Mouse (Mus musculus): ENCODE measurements around the gene Fcgr3. TPM values are rescaled to one million over a fixed set of nuclear protein-coding genes. Genes with fewer than 3 reads are reported as not detected.
A peak's percentile ranks its signal among the peaks of the same experiment; 100 is the strongest.
"Not testable (repeated sequence)": the region's sequence is repeated elsewhere in the genome, so short reads cannot be mapped to it uniquely, and the experiment has no call there.

Fcgr3 gene
- polyA plus RNA-seq, 1 experiment from 2014 or later: 5.3 TPM

DNA sequence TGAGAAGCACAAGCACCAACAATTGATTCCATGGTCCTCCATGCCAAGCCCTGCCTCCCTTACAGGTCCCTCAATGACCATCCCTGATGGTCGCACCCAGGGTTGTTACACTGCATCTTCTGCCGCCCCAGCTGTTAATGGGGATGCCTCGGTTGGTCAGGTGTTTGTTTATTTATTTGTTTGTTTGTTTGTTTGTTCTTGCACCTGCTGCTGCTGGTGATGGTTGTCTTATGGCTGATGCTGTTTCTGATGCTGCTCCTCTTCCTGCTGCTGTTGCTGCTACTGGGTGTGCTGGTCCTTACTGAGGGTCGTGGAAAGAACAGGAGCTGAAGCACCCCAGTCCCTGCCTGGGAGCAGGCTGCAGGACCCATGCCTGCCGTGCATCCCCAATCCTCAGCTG is 3.2 kb upstream of the Fcgr3 start:
- not testable (repeated sequence) for H3K4me1 ChIP-seq (replicated peaks); H3K27ac ChIP-seq; H3K36me3 ChIP-seq; H3K9ac ChIP-seq (replicated peaks); H3K4me2 ChIP-seq; H3K4me3 ChIP-seq (replicated peaks); ATAC-seq (ENCODE audit: insufficient number of reproducible peaks, insufficient read depth, low FRiP score, low TSS enrichment, low read depth); H3K9me3 ChIP-seq
- peaks cover 53% of the 10 kb centered on the region for H3K27me3 ChIP-seq
- WGBS: 38% methylated on average over 5 of the region's 5 CpGs

DNA sequence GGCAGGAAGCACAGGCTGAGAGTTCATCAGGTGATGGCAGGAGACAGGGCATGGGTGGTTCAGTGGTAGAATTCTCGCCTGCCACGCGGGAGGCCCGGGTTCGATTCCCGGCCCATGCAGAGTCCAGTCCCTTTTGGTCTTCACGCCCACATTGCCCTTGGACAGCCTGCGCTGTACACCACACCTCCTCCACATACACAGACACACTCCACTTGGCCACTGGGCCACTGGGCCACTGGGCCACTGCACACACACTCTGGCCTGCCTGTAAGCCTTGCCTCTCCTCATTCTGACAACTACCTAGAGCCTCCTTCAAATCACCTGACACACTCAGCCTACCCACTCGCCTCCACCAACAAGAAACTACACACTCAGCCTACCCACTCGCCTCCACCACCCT is 1.8 kb upstream of the Fcgr3 start:
- peaks cover 57% of the 10 kb centered on the region for H3K27me3 ChIP-seq
- 25% methylated on average over 3 of the region's 10 CpGs for WGBS
- not testable (repeated sequence) for H3K4me2 ChIP-seq; H3K4me3 ChIP-seq (replicated peaks); H3K9me3 ChIP-seq; H3K9ac ChIP-seq (replicated peaks); H3K36me3 ChIP-seq; H3K27ac ChIP-seq; H3K4me1 ChIP-seq (replicated peaks)
- peak; percentile 19; the same call in 1 of the 2 replicates for ATAC-seq (ENCODE audit: insufficient number of reproducible peaks, insufficient read depth, low FRiP score, low TSS enrichment, low read depth)

DNA sequence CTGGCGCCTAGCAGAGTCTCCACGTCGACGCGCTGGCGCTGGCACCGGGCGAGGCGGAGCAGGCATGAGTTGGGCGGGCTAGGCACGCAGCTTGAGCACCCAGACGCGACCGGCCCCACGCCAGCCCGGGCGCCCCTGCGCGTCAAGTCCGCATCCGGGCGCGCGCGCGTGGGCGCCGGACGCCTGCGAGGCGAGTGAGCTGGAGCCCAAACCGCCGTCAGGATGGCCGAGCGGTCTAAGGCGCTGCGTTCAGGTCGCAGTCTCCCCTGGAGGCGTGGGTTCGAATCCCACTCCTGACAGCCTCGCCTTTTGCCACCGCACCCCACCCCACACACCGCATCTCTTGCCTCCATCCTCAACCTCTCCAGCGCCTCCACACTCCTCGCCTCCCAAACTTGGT is 1.0 kb upstream of the Fcgr3 start:
- not testable (repeated sequence) for H3K36me3 ChIP-seq; H3K9me3 ChIP-seq; H3K4me1 ChIP-seq (replicated peaks); H3K9ac ChIP-seq (replicated peaks); H3K27ac ChIP-seq
- H3K4me2 ChIP-seq: peak overlapping the region; percentile 49
- WGBS: 5% methylated on average over 31 of the region's 45 CpGs
- ATAC-seq (ENCODE audit: insufficient number of reproducible peaks, insufficient read depth, low FRiP score, low TSS enrichment, low read depth): peak; percentile 1; the same call in 1 of the 2 replicates
- H3K4me3 ChIP-seq (replicated peaks): peak overlapping the region; percentile 38
- H3K27me3 ChIP-seq: peaks cover 50% of the 10 kb centered on the region

DNA sequence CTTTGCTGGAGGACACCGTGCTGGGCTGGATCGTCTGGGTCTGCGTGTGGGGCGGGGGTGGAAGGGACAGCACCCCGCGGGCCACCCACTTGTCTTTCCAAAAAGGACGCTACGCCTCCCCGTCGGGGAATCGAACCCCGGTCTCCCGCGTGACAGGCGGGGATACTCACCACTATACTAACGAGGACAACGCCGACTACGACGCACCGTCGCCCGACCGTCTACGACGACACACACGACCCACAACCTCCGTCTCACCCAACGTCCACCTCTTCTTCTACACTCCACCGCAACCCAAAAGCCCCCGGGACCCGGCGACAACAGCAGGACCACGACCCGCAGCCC is 480 bp upstream of the Fcgr3 start:
- H3K4me3 ChIP-seq (replicated peaks): peak overlapping the region; percentile 39
- H3K36me3 ChIP-seq; H3K9me3 ChIP-seq; H3K27ac ChIP-seq; H3K9ac ChIP-seq (replicated peaks); H3K4me1 ChIP-seq (replicated peaks): not testable (repeated sequence)
- peaks cover 53% of the 10 kb centered on the region for H3K27me3 ChIP-seq
- ATAC-seq (ENCODE audit: insufficient number of reproducible peaks, insufficient read depth, low FRiP score, low TSS enrichment, low read depth): peak; percentile 18
- peak overlapping the region; percentile 53 for H3K4me2 ChIP-seq
- WGBS: under 1% methylated on average over 25 of the region's 35 CpGs

DNA sequence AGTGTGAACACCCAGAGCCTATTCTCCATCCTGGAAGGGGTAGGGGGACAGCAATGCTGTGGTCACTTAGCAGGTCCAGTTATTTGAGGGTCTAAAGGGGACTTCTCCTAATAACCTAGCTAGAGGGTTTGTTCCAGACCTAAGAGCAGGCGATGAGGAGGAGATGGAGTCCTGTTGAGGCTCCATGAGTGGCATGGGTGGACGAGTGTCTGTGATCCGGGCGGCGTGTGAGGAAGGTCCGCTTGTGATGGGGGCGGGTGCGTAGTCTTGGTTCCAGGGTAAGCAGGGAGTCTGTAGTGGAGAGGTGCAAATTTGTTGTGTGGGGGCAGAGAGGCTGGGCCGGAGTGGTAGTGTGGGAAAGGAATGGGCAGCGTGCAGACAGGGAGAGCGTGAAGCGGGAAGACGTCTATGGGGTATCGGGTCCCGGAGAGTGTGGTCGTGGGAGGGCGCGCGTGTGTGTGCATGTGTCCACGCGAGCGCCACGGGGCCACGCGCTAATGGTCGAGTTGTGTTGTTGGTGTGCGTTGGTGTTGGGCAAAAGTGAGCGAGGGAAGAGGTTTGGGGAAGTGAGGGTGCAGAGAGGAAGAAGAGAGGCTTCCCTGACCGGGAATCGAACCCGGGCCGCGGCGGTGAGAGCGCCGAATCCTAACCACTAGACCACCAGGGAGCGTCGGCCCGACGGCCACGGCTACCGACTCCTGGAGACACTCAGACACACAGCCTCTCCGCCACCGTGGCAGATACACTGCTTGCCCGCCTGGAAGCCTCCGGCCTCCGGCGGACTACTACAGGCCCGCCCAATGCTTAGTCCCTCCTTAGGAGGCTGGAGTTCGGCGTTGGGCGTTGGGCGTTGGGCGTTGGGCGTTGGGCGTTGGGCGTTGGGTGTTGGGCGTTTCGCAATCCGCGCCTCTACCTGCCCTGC is 905 bp downstream of the Fcgr3 start:
- Histone ChIP-seq H3K9ac (replicated peaks) (peak overlapping the region; percentile 31), H3K27me3 (peaks cover 45% of the 10 kb centered on the region), H3K4me3 (replicated peaks) (peak overlapping the region; percentile 41), H3K4me2 (peak overlapping the region; percentile 53)
- not testable (repeated sequence) for H3K27ac ChIP-seq; H3K9me3 ChIP-seq; H3K36me3 ChIP-seq; H3K4me1 ChIP-seq (replicated peaks)
- 9% methylated on average over 41 of the region's 61 CpGs for WGBS
- ATAC-seq (ENCODE audit: insufficient number of reproducible peaks, insufficient read depth, low FRiP score, low TSS enrichment, low read depth): peak; percentile 64

DNA sequence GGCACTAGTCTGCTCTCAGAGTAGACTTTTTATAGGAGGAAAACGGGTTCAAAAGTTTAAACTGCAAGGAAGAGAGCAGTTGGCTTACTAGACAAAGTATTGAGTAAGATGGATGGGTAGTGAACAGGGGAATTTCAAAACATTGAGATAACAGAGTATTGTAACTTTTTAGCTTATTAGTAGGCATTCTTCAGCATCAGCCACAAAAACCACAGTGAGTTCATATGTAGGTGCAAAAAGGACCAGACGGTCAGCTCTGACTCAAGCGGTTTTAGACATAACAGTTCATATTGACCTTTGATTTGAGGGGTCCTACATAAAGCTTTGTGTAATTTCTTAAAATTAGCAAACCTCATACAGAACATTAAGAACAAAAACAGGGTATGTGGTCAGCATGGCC is 3.2 kb downstream of the Fcgr3 start:
- Histone ChIP-seq H3K4me3 (replicated peaks) (no peak overlapping the region), H3K27ac (no peak overlapping the region), H3K27me3 (peaks cover 38% of the 10 kb centered on the region), H3K4me1 (replicated peaks) (peaks cover 3% of the 10 kb centered on the region), H3K36me3 (no peaks in the 10 kb centered on the region), H3K4me2 (no peak overlapping the region), H3K9me3 (peaks cover 3% of the 10 kb centered on the region; the same call in 1 of the 2 replicates), H3K9ac (replicated peaks) (no peak overlapping the region)
- no peak for ATAC-seq (ENCODE audit: insufficient number of reproducible peaks, insufficient read depth, low FRiP score, low TSS enrichment, low read depth)
- WGBS: 88% methylated on average over 3 of the region's 3 CpGs

DNA sequence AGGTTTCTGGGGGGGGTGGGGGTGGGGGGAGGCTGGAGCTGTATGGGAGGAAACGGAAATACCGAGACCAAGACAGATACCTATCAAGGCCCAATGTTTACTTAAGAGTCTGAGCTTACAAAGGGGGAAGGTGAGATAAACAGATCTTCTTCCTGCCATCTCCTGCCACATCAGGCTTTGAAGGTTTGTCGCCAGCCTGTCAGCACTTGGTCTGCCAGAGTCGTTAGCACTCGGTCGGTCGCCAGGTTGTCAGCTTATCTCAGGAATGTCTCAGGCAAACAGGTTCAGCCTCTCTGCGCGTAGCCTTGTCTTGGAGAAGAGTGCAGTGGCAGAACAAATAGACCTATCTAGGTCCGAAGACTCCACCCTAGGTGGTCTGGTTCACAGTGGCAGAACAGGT is 4.3 kb downstream of the Fcgr3 start:
- H3K9me3 ChIP-seq: peaks cover 3% of the 10 kb centered on the region; the same call in 1 of the 2 replicates
- H3K36me3 ChIP-seq: no peaks in the 10 kb centered on the region
- ATAC-seq (ENCODE audit: insufficient number of reproducible peaks, insufficient read depth, low FRiP score, low TSS enrichment, low read depth): no peak
- peaks cover 3% of the 10 kb centered on the region for H3K4me1 ChIP-seq (replicated peaks)
- H3K4me2 ChIP-seq: no peak overlapping the region
- peaks cover 29% of the 10 kb centered on the region for H3K27me3 ChIP-seq
- H3K9ac ChIP-seq (replicated peaks): no peak overlapping the region
- 32% methylated on average over 10 of the region's 10 CpGs for WGBS
- no peak overlapping the region for H3K4me3 ChIP-seq (replicated peaks)
- no peak overlapping the region for H3K27ac ChIP-seq

DNA sequence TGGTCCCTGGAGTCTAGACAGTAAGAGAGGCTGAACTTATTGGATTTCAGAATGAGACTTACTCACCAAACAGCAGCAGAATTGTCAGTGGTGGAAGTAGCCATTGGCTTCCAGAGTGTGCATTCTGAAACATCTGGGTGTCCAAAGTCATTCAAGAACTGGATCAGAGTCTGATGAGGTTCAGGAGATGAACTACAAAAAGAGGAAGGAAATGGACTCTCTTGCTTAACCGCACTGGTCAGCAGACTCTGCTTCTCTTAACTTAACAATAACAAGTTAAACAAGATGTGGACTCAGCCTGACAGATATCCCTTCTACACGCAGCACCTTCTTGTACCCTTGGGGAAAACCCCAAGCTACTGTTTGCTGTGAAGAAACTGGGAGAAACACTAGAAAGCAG is 5.5 kb downstream of the Fcgr3 start:
- H3K4me1 ChIP-seq (replicated peaks): no peaks in the 10 kb centered on the region
- 92% methylated on average over 2 of the region's 2 CpGs for WGBS

DNA sequence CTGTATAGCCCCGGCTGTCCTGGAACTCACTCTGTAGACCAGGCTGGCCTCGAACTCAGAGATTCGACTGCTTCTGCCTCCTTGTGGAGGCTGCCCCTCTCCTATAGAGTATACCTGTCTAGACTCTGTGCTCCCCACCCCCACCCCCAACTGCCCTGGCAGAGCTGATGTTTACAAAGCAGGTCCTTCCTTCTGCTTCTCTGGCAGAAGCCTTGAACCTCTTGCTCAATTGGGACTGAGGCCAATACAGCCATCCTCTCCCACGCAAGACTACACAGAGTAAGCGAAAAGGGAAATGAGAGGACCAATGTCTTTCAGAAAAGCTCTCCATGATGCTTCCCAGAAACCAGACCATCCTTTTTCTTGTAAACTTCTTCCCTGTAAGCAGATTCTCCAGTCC is 7.5 kb downstream of the Fcgr3 start:
- ATAC-seq (ENCODE audit: insufficient number of reproducible peaks, insufficient read depth, low FRiP score, low TSS enrichment, low read depth): no peak
- 92% methylated on average over 5 of the region's 5 CpGs for WGBS

More for the DNA sequence above, 5.5 kb downstream of the Fcgr3 start:
- Histone ChIP-seq H3K4me3 (replicated peaks) (no peak overlapping the region), H3K36me3 (no peaks in the 10 kb centered on the region), H3K9ac (replicated peaks) (no peak overlapping the region), H3K27me3 (peaks cover 19% of the 10 kb centered on the region), H3K27ac (no peak overlapping the region), H3K4me2 (no peak overlapping the region), H3K9me3 (no peaks in the 10 kb centered on the region)
- ATAC-seq (ENCODE audit: insufficient number of reproducible peaks, insufficient read depth, low FRiP score, low TSS enrichment, low read depth): no peak

DNA sequence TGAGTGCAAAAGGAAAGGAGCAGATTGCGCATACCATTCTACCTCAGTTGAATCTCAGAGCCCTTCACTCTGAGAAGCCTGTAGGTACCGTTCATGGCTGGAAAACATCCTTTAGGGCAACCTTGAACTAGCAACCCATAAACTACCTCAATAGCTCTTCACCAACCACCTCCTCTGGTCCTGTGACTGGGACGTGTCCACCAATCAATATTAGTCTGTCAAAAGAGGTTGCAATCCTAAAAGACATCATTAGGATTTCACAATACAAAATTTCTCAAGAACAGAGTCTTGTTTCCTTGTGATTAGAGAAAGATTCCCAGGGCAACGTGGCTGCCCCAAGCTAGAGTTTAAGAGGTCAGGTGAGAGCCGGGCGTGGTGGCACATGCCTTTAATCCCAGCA is 11.4 kb downstream of the Fcgr3 start:
- Histone ChIP-seq H3K4me2 (no peak overlapping the region), H3K9me3 (no peaks in the 10 kb centered on the region), H3K9ac (replicated peaks) (no peak overlapping the region), H3K27ac (no peak overlapping the region), H3K4me1 (replicated peaks) (no peaks in the 10 kb centered on the region), H3K36me3 (no peaks in the 10 kb centered on the region), H3K4me3 (replicated peaks) (no peak overlapping the region), H3K27me3 (no peaks in the 10 kb centered on the region; the same call in 1 of the 2 replicates)
- ATAC-seq (ENCODE audit: insufficient number of reproducible peaks, insufficient read depth, low FRiP score, low TSS enrichment, low read depth): no peak
- WGBS: 86% methylated on average over 6 of the region's 6 CpGs

More for the DNA sequence above, 7.5 kb downstream of the Fcgr3 start:
- Histone ChIP-seq H3K9ac (replicated peaks) (no peak overlapping the region), H3K4me2 (no peak overlapping the region), H3K36me3 (no peaks in the 10 kb centered on the region), H3K4me3 (replicated peaks) (no peak overlapping the region), H3K4me1 (replicated peaks) (no peaks in the 10 kb centered on the region), H3K9me3 (no peaks in the 10 kb centered on the region), H3K27ac (no peak overlapping the region), H3K27me3 (0 out of 2 replicates have a peak, but pooled peaks cover 5% of the 10 kb centered on the region)

DNA sequence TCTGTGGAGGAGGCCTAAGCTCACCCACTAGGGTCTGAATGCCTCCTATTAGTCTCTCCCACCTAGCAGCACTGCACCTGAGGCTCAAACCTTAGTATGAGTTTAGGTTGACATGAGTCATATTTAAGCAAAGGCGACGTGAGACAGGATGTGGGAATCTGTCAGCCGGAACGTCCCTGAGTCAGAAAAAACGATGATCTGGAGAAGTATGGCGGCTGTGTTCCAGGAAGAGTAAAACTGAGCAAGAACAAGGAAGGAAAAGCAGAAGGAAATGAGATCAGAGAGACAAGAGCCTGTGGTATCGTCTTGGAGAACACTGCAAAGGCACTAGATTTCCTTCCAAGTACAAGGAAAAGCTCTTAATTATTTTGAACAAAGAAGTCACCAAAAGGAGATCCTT is 14.0 kb downstream of the Fcgr3 start:
- Histone ChIP-seq H3K9me3 (no peaks in the 10 kb centered on the region), H3K27ac (no peak overlapping the region), H3K4me2 (no peak overlapping the region), H3K36me3 (no peaks in the 10 kb centered on the region), H3K4me3 (replicated peaks) (no peak overlapping the region), H3K27me3 (no peaks in the 10 kb centered on the region; the same call in 1 of the 2 replicates), H3K4me1 (replicated peaks) (no peaks in the 10 kb centered on the region), H3K9ac (replicated peaks) (no peak overlapping the region)
- ATAC-seq (ENCODE audit: insufficient number of reproducible peaks, insufficient read depth, low FRiP score, low TSS enrichment, low read depth): no peak
- WGBS: 91% methylated on average over 7 of the region's 7 CpGs
